Mouse (Mus musculus): ENCODE measurements around the gene Tspan9.

Tspan9 gene

GRCm38 (mm10) chr6:128070921-128071558 is 72.4 kb downstream of the Tspan9 start:
- no peak for DNase-seq

- DNase-seq = no peak
Measured at GRCm38 (mm10) chr6:128070072-128070872, 73.1 kb downstream of the Tspan9 start.

- DNase-seq = no peak
Measured at GRCm38 (mm10) chr6:128068144-128068543, 75.2 kb downstream of the Tspan9 start.

GRCm38 (mm10) chr6:128065982-128066381 is 77.4 kb downstream of the Tspan9 start:
- no peak for DNase-seq

GRCm38 (mm10) chr6:128063501-128063900 is 79.9 kb downstream of the Tspan9 start:
- DNase-seq = peak; percentile 71

- no peak for DNase-seq
Measured at GRCm38 (mm10) chr6:128062784-128063183, 80.6 kb downstream of the Tspan9 start.

- no peak for DNase-seq
Measured at GRCm38 (mm10) chr6:128062216-128062615, 81.2 kb downstream of the Tspan9 start.

GRCm38 (mm10) chr6:128061342-128061741 is 82.1 kb downstream of the Tspan9 start:
- DNase-seq = no peak

GRCm38 (mm10) chr6:128058570-128058969 is 84.8 kb downstream of the Tspan9 start:
- no peak for DNase-seq

GRCm38 (mm10) chr6:128058157-128058556 is 85.2 kb downstream of the Tspan9 start:
- no peak for DNase-seq

GRCm38 (mm10) chr6:128053000-128053732 is 90.2 kb downstream of the Tspan9 start:
- DNase-seq = no peak

GRCm38 (mm10) chr6:128047671-128048070 is 95.7 kb downstream of the Tspan9 start:
- DNase-seq = no peak

GRCm38 (mm10) chr6:128047239-128047638 is 96.2 kb downstream of the Tspan9 start:
- DNase-seq = no peak

GRCm38 (mm10) chr6:128046799-128047198 is 96.6 kb downstream of the Tspan9 start:
- no peak for DNase-seq

- no peak for DNase-seq
Measured at GRCm38 (mm10) chr6:128044691-128045090, 98.7 kb downstream of the Tspan9 start.

GRCm38 (mm10) chr6:128043486-128043885 is 99.9 kb downstream of the Tspan9 start:
- DNase-seq = no peak

GRCm38 (mm10) chr6:128041836-128042235 is 101.6 kb downstream of the Tspan9 start:
- peak; percentile 20 for DNase-seq

GRCm38 (mm10) chr6:128039077-128039766 is 104.2 kb downstream of the Tspan9 start:
- DNase-seq = no peak

GRCm38 (mm10) chr6:128038568-128038967 is 104.8 kb downstream of the Tspan9 start:
- no peak for DNase-seq

GRCm38 (mm10) chr6:128036597-128036996 is 106.8 kb downstream of the Tspan9 start:
- DNase-seq = no peak

- peak; percentile 37 for DNase-seq
Measured at GRCm38 (mm10) chr6:128035930-128036309, 107.5 kb downstream of the Tspan9 start.

- peak; percentile 47 for DNase-seq
Measured at GRCm38 (mm10) chr6:128035250-128035929, 108.0 kb downstream of the Tspan9 start.
